Mouse (Mus musculus) kidney, adult 8-10 months (tissue): Measurements from ENCODE around the gene Gm49333.

ENCODE experiments used
- DNase-seq, 2 experiments: peaks; one replicate each; pipeline ENCODE4 v3.0.0; 2022

Gene Gm49333

DNA sequence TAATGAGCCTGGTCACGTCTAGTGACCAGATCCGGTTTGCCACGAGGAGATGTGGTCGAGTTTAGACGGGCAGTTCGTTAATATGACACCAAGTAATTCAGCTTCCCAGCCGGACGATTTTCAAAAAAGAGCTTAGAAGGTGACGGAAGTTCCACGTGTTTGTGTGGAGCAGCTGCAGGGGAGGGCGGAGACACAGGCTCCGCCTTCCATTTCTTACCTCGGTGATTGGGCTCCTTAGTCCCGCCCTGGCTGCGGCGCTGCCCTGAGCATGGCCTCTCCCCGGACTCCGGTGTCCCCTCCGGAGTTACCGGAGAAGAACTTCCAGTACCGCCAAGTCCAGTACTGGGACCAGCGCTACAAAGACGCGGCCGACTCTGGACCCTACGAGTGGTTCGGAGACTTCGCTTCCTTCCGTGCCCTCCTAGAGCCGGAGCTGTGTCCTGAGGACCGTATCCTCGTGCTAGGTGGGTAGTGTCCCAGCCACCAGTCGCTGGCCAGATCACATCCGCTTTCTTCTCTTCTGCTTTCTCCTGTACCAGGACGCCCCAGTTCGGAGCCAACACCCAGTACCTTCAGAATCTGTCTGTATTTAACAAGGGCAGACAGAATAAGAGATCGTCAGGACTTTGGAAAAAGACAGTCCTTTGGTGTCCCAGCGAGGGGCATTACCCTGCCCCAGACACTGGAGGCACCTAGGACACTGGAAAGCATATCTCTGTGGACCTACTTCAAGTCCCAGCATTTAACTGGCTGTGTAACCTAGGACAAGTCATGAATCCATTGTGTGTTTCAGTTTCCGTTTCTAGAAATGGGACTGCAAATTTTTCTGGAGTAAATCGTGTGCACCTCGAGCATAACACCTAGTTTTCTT is at the start of gene Gm49333, which contains the start of the genes Eef1akmt4 and Alg3:
Gene Gm49333 (plus strand): TSS at position 254 of the 871 bp plus-strand sequence.
Gene Eef1akmt4 (plus strand): TSS at position 237 of the 871 bp plus-strand sequence.
Gene Alg3 (minus strand): TSS at position 379 of the 871 bp plus-strand sequence.
- DNase-seq: peak; percentile 90 to 92

GRCm38 (mm10) chr16:20565075-20565474 is 46.3 kb upstream of the Gm49333 start:
- DNase-seq: no peak

DNA sequence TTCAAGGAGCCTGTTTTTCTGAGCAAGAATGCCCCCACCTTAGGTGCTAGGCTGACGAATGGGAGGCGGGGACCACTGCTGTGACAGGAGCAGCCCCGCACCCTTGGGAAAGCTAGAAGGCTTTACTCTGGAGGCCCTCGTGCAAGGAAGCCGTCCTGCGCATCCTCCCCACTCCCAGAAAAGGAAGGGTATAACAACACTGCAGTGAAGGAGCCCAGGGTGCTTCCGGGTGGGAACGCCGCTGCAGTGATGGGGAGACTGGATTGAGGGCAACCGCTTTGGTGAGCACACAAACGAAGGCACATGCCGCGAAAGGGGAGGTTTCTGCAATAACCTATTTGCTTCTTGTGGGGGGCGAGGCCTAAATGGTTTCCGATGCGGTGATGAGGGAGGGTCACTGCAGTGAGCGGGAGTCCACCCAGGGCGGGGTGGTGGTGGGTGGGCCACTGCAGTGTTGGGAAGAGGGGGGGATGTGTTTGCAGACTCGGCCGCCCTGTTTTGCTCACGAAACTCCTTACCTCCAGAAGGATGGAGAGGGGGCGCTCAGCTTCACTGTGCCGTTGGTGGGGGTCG is 22.0 kb upstream of the Gm49333 start, which contains the start of gene Vwa5b2:
Gene Vwa5b2 (plus strand): TSS at position 106 of the 573 bp plus-strand sequence.
- no peak for DNase-seq

- no peak for DNase-seq
Measured at GRCm38 (mm10) chr16:20589939-20590679, 21.3 kb upstream of the Gm49333 start.

- DNase-seq: no peak
Measured at GRCm38 (mm10) chr16:20590680-20591038, 20.8 kb upstream of the Gm49333 start.

- no peak for DNase-seq
Measured at GRCm38 (mm10) chr16:20591076-20591705, 20.2 kb upstream of the Gm49333 start.

GRCm38 (mm10) chr16:20595060-20595673 is 16.2 kb upstream of the Gm49333 start:
- DNase-seq: no peak

DNA sequence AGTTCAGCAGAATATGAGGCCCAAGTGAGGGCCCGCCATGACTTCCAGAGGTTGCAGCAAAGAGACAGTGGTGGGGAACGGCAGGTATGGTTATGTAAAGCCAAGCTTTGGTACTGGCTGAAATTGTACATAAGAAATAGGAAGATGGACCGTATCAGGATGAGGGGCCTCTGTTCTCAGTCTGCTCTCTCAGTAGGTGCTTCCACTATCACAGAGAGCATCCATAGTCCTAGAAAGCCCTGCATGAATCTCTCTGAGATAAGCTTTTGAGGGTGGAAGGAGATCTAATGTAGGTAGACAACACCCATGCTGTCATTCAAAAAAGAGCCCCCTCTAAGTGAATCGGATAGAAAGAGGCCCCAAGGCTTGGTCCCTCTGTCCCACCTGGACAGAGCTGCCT is 15.7 kb upstream of the Gm49333 start:
- DNase-seq: no peak

GRCm38 (mm10) chr16:20596687-20597441 is 14.5 kb upstream of the Gm49333 start:
- DNase-seq: no peak

DNA sequence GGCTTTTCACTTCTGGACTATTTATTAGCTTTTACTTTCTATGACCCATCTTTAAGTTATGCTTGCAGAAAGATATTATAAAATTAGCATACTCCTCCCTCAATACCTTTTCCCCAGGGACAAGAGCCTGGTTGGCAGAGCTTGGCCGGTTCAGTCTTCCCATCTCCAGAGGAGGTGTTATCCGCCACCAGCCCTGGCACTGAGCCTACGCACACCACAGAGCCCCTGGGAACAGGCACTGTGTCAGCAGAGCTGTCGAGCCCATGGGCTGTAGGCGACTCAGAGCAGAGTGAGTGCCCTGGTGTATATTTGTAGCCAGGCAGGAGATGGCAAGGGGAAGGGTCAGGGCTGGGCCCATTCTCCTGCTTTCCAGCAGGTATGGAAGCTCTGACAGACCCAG is 10.9 kb upstream of the Gm49333 start:
- no peak for DNase-seq

DNA sequence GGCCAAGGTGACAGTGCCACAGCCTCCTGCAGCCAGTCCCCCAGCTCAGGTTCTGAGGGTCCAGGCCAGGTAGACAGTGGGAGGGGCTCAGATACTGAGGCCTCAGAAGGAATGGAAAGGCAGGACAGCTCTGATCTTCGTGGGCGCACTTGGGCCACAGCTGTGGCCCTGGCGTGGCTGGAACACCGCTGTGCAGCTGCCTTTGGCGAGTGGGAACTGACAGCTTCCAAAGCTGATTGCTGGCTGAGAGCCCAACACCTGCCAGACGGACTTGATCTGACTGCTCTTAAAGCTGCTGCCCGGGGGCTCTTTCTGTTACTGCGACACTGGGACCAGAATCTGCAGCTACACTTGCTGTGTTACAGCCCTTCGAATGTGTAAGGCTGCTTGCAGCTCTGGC is 6.7 kb upstream of the Gm49333 start:
- DNase-seq: no peak

- DNase-seq: peak; percentile 65 to 78
Measured at GRCm38 (mm10) chr16:20610501-20611356, 681 bp upstream of the Gm49333 start.

GRCm38 (mm10) chr16:20619541-20620398 is 8.4 kb downstream of the Gm49333 start:
- no peak for DNase-seq

- DNase-seq: no peak
Measured at GRCm38 (mm10) chr16:20620399-20620735, 9.0 kb downstream of the Gm49333 start.

DNA sequence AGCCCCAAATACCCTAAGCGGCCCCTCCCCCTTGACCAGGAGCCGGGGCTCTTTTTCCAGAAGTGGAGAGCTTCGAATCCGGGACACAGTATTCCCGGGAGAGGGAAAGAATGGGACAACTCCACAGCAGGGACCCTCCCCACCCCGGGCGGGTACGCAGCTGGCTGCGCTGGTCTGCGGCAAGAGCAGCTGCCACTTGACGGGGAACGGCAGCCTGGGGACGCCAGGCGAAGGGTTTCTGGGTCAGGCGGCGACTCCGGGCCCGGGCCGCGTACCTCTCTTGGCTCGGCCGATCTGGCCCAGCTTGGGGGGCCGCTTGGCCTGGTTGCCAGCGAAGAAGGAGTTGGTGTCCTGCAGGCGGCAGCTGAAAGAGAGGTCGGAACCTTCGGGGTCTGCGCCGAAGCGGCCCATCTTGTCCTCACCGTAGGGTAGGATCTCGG is 9.4 kb downstream of the Gm49333 start:
- DNase-seq: no peak

GRCm38 (mm10) chr16:20621191-20621990 is 10.0 kb downstream of the Gm49333 start, which contains the start of gene Camk2n2:
Gene Camk2n2 (minus strand): TSS chr16:20621287.
- DNase-seq: peak; percentile 62 to 72

DNA sequence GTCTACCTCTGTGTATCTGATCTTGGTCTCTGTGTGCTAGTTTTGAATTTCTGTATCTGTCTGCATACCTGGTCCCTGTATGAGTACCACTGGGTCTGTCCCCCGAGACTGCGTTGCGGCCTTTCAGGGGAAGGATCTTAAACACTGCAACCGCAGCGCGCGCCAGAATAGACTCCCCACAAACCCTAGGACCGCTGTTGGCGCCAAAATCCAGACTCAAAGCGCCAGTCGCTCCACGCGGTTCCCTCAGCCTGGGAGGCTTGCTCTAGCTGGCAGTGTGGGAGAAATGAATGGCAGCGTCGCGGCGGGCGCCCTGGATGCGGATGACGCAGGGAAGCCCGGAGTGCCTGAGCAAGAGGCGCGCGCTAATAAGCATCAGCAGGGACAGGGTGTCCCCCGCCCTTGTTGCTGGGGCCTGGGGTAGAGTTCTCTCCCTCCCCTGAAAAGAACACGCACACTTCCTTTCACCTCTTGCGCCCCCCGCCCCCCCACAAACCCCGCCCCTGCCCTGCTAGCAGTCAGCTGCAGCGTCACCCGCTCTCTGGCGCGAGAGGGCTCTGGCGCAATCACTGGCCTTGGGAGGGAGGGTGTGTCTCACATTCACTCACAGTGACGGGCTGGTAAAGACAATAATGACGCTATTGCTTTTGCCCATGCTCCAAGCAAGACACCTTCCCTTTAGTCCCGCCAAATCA is 10.7 kb downstream of the Gm49333 start:
- peak; percentile 4 to 8 for DNase-seq

DNA sequence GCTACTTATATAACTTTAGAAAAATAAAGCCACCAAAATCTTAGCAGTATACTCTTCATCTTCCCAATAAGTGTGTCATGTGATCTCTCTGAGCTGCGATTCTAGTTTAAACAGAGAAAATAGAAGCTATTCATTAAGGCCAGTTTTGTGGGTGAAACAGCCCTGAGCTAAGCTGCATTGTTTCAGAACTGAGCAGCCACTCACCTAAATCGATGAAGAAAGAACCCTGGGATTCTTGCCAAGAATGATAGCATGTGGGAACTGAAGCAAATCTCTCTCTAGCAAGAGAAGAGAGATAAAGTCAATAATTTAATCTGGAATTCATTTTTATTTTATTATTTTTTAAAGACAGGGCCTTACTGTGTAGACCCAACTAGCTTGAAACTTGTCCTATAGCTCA is 11.8 kb downstream of the Gm49333 start:
- DNase-seq: no peak
